Mouse (Mus musculus) kidney, embryonic 16.5 days (tissue): Measurements from ENCODE around the gene F5. TPM values are rescaled to one million over a fixed set of nuclear protein-coding genes. Genes with fewer than 3 reads are reported as not detected.

Experiments used
- ATAC-seq: fragments of 200-750 bp; cut with Nextera tagmentation; 2 replicates; pipeline ENCODE4 v1.8.0; 2017; ENCODE audit warnings: moderate TSS enrichment; ENCODE audit not compliant: low FRiP score, low TSS enrichment
- H3K27ac ChIP-seq: fragments of 300-500 bp; sonication (generic); 2 replicates; pipeline ENCODE4 v1.5.1; 2014; ENCODE audit warnings: low read length
- H3K27me3 ChIP-seq: fragments of 300-500 bp; sonication (generic); 2 replicates; pipeline ENCODE4 v1.6.1; 2014; ENCODE audit warnings: low read length, control low read depth, mixed read lengths; ENCODE audit not compliant: insufficient read depth
- H3K36me3 ChIP-seq: fragments of 300-500 bp; sonication (generic); 2 replicates; pipeline ENCODE4 v1.6.1; 2014; ENCODE audit warnings: low read length, control low read depth, mixed read lengths; ENCODE audit not compliant: insufficient read depth
- H3K4me1 ChIP-seq: fragments of 300-500 bp; sonication (generic); 2 replicates; pipeline ENCODE4 v1.6.1; 2014; ENCODE audit warnings: low read length, control low read depth, mixed read lengths; ENCODE audit not compliant: insufficient read depth
- H3K4me2 ChIP-seq: fragments of 300-500 bp; sonication (generic); replicated peaks from 2 replicates; pipeline ENCODE4 v1.6.1; 2014; ENCODE audit warnings: low read depth, low read length
- H3K4me3 ChIP-seq: fragments of 300-500 bp; sonication (generic); 2 replicates; pipeline ENCODE4 v1.5.1; 2014; ENCODE audit warnings: mild to moderate bottlenecking, low read length
- H3K9ac ChIP-seq: fragments of 300-500 bp; sonication (generic); replicated peaks from 2 replicates; pipeline ENCODE4 v1.6.1; 2014; ENCODE audit warnings: low read length
- H3K9me3 ChIP-seq: fragments of 300-500 bp; sonication (generic); 2 replicates; pipeline ENCODE4 v1.6.1; 2016; ENCODE audit warnings: low read length, control low read depth
- WGBS: fragments of 180-500 bp; shearing (Covaris S2); extraction: QIAGEN DNeasy Blood & Tissue Kit; methylation state at CpG from one replicate; pipeline ENCODE4 v1.1.7; 2014; 5-methylcytosine and 5-hydroxymethylcytosine counted together
- polyA plus RNA-seq: library from polyadenylated mRNA; unstranded; fragments of >200 nt; fragmentation: Nextera tagmentation; extraction: Ambion mirVana; gene quantifications from 2 replicates; pipeline ENCODE4 v1.2.1, GENCODE M21; 2015

The F5 gene
- polyA plus RNA-seq, 1 experiment from 2014 or later, result 0.30 TPM

DNA sequence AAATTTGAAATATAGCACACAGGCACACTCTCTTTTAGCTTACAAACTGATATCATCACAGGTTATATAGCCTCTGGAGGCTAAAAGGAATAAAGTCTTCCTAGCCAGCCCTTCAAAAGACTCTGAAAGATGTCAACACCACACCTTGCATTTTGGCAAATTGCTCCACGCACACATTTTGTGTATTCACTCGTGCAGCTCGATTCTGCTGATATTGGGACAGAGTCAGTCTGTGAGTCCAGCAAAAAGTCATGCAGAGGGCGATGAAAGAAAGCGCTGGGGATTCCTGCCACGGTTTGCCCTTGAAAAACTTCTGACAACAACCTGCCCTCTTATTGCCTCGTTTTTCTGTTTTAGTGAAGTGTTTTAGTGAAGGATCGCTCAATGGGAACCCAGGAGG lies 95.8 kb downstream of the F5 start:
- Histone ChIP-seq H3K27ac (peak overlapping the region; percentile 14; the same call in 1 of the 2 replicates), H3K4me2 (peak overlapping the region; percentile 77), H3K9me3 (no peaks in the 10 kb centered on the region), H3K4me3 (no peak overlapping the region), H3K27me3 (no peaks in the 10 kb centered on the region), H3K9ac (peak overlapping the region; percentile 61), H3K36me3 (no peaks in the 10 kb centered on the region), H3K4me1 (peaks cover 23% of the 10 kb centered on the region)
- 51% methylated on average over 8 of the region's 8 CpGs for WGBS
- ATAC-seq, result no peak

DNA sequence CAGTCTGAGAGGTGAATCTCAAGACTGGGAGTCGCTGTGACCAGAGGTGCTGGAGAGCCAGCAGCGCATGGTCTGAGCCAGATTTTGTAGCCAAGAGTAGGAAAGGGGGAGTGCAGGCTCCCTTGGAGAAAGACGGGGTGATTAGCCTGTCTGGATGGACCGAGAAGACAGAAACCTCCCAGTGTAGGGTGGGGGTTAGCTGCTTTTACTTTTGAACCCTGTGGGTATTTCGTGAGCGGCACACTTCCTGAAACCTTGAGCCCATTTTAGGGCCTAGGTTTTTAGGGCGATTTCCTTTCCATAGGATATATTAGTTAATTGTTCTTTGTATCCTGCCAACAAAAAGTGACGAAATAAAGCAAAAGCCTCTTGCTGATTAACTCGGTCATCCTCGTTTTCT lies 96.3 kb downstream of the F5 start:
- Histone ChIP-seq H3K4me1 (peaks cover 23% of the 10 kb centered on the region), H3K9me3 (no peaks in the 10 kb centered on the region), H3K4me3 (peak overlapping the region; percentile 83), H3K36me3 (no peaks in the 10 kb centered on the region), H3K9ac (peak overlapping the region; percentile 61), H3K27me3 (no peaks in the 10 kb centered on the region), H3K27ac (no peak overlapping the region), H3K4me2 (peak overlapping the region; percentile 77)
- WGBS, result 12% methylated on average over 10 of the region's 10 CpGs
- no peak for ATAC-seq

DNA sequence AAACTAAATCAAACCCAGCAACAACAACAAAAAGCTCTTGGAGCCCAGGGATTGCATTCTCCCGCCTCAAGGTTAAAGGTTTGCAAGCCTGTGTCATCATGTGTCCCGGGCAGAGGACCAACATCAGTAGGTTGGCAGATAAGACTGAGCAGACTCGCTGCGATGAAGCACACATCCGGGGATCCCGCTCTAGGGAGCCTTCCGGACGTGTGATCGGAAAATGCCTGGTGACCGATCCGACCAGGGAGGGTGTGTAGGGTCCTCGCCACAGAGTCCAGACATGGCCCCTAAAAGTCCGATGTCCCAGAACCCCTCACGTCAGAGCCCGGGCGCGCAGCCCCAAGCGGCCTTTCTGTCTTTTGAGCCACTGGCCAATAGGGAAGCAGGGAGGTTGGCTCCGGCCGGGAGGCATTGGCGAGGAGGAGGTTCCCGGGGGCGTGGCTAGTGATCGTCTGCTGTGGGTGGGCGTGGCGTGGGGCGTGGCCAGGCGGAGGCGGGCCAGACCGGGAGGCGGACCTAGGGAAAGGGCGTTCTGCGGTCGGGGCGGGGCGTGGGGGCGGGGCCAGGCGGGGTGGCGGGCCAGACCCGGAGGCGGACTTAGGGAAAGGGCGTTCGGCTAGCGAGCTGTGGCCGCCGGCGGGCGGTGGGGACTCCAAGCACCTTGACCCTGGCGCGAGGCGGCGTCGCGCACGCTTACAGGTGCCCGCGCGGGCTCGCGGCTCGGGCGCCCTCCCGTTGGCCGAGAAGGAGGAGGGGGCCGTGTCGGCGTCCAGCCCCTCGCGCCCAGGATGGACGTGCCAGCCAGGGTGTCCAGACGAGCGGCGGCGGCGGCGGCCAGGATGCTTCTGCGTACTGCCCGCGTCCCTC lies 97.1 kb downstream of the F5 start, which contains the start of gene Slc19a2:
Gene Slc19a2, plus strand, starts transcription at position 582 of the 867 bp plus-strand sequence.
- Histone ChIP-seq H3K4me1 (peaks cover 23% of the 10 kb centered on the region), H3K9me3 (no peaks in the 10 kb centered on the region), H3K4me3 (peak within 1 kb of the TSS; percentile 83), H3K27ac (peak within 1 kb of the TSS; percentile 91), H3K4me2 (peak within 1 kb of the TSS; percentile 88), H3K27me3 (no peaks in the 10 kb centered on the region), H3K9ac (peak within 1 kb of the TSS; percentile 82), H3K36me3 (no peaks in the 10 kb centered on the region)
- ATAC-seq, result peak; percentile 98
- WGBS, result 0% methylated on average over 55 of the region's 79 CpGs

DNA sequence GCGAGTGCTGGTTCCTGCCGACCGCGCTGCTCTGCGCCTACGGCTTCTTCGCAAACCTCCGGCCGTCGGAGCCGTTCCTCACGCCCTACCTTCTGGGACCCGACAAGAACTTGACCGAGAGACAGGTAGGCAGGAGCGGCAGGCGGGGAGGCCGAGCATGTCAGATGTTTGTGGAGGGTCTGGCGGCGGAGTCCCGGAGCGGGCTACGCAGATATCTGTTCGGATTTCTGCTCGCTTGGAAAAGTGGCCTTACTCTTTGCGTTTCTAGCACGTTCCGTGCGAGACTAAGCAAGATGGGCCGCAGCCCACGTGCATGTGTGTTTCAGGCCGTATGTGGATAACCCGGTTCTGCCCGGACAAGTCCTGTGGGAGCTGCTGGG lies 97.7 kb downstream of the F5 start:
- Histone ChIP-seq H3K27ac (peak overlapping the region; percentile 44), H3K27me3 (no peaks in the 10 kb centered on the region), H3K4me3 (peak overlapping the region; percentile 83), H3K9ac (peak overlapping the region; percentile 82), H3K4me1 (peaks cover 23% of the 10 kb centered on the region), H3K9me3 (no peaks in the 10 kb centered on the region), H3K4me2 (peak overlapping the region; percentile 88), H3K36me3 (no peaks in the 10 kb centered on the region)
- under 1% methylated on average over 33 of the region's 33 CpGs for WGBS
- ATAC-seq, result peak; percentile 24; the same call in 1 of the 2 replicates

DNA sequence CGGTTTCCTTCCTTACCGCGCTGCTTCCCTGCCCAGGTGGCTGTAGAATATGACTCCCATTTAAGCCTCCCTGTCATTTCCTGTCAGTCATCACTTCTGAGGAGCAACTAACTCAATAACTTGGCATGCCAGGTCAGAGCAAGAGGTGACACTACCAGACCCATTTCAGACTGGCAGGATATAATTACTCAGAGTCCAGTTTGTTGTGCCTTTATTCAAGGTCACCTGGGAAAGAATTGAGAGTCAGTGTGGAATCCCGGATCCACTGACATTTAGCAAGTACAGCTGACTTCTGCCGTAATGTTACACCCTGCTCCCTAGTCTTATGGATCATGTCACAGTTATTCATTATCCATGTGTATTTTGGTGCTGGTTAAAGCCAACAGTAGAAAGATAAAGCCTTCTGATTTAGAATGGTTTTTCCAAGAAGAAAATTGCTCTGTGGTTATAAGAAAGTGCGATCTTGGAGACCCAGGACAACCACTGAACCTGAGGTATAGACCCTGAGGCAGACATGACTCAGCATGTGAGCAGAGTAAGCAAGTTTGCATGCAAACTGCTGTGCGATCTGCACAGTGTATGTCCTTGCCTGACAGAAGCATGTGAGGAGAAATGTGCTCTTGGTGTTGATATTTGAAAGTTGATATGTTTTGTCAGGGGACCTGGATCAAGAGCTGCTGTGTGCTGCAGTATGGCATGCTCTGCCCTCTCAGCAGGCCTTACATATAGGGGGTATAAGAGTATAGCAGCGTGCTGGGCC lies 98.9 kb downstream of the F5 start:
- Histone ChIP-seq H3K9ac (peak overlapping the region; percentile 82; the same call in 1 of the 2 replicates), H3K4me3 (peak overlapping the region; percentile 83), H3K4me2 (peak overlapping the region; percentile 88), H3K36me3 (no peaks in the 10 kb centered on the region), H3K27me3 (no peaks in the 10 kb centered on the region), H3K9me3 (no peaks in the 10 kb centered on the region), H3K4me1 (peaks cover 23% of the 10 kb centered on the region), H3K27ac (no peak overlapping the region)
- 49% methylated on average over 8 of the region's 8 CpGs for WGBS
- ATAC-seq, result no peak

DNA sequence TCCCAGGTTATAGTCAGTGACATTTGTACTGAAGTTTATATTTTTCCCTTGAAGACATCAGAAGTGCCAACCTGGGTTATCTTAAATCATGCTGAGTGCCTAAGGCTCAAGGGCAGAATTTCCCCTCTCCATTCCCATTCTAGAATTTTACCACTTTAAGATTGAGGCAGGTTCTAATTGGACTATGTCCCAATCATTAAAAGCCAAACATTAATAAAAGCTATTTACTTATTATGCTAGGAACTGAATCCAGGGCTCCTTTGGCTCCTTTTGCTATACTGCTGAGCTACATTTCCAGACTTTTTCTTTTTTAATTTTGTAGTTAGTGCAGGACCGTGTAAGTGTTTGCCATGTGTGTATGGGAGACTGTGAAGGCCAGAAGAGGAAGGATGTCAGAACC lies 99.8 kb downstream of the F5 start:
- Histone ChIP-seq H3K9me3 (no peaks in the 10 kb centered on the region), H3K27me3 (no peaks in the 10 kb centered on the region), H3K27ac (no peak overlapping the region), H3K4me1 (peaks cover 23% of the 10 kb centered on the region), H3K36me3 (no peaks in the 10 kb centered on the region), H3K9ac (no peak overlapping the region), H3K4me3 (no peak overlapping the region), H3K4me2 (no peak overlapping the region)
- 85% methylated on average over 1 of the region's 1 CpGs for WGBS
- ATAC-seq, result no peak

DNA sequence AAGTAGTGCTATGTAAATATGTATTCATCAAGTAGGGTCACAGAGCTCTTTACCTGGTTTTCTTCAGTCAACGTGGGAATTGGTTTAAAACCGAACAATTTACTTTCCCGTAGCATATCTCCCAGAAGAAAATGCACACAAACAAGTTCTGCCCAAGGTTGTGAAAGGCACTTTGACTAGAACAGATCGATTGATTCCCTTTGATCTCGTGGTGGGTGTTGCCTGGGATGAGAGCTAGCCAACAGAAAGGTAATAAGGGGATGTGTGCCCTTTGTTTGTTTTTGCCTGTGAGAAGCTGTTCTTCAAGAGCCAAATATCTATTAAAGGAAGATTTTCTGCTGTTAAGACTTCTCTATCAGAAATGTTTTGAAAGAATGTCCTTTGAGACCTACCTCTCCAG lies 100.9 kb downstream of the F5 start:
- peaks cover 7% of the 10 kb centered on the region for H3K36me3 ChIP-seq
- no peak overlapping the region for H3K4me2 ChIP-seq
- no peaks in the 10 kb centered on the region for H3K9me3 ChIP-seq
- no peak for ATAC-seq
- no peak overlapping the region for H3K27ac ChIP-seq
- 54% methylated on average over 5 of the region's 5 CpGs for WGBS
- no peaks in the 10 kb centered on the region for H3K27me3 ChIP-seq
- no peak overlapping the region for H3K9ac ChIP-seq
- peaks cover 22% of the 10 kb centered on the region for H3K4me1 ChIP-seq
- no peak overlapping the region for H3K4me3 ChIP-seq

DNA sequence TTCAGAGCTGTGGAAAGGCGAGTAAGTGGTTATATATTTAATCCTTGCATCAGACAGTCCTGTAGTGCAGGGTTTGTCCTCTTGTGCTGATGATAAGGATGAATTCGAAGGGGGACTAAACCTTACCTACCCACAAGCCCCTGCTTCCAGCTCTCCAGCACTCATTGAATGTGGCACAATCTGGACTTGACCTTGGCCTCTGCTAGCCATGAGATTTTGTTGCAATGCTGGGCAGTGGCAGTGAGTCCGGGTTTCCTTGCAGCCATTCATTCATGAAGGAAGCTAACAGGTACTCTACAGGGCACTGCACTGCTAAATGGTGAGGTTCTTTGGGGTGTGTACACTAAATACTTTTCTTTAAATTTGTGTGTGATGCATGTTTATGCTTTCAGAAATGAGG lies 103.2 kb downstream of the F5 start:
- no peak overlapping the region for H3K4me3 ChIP-seq

DNA sequence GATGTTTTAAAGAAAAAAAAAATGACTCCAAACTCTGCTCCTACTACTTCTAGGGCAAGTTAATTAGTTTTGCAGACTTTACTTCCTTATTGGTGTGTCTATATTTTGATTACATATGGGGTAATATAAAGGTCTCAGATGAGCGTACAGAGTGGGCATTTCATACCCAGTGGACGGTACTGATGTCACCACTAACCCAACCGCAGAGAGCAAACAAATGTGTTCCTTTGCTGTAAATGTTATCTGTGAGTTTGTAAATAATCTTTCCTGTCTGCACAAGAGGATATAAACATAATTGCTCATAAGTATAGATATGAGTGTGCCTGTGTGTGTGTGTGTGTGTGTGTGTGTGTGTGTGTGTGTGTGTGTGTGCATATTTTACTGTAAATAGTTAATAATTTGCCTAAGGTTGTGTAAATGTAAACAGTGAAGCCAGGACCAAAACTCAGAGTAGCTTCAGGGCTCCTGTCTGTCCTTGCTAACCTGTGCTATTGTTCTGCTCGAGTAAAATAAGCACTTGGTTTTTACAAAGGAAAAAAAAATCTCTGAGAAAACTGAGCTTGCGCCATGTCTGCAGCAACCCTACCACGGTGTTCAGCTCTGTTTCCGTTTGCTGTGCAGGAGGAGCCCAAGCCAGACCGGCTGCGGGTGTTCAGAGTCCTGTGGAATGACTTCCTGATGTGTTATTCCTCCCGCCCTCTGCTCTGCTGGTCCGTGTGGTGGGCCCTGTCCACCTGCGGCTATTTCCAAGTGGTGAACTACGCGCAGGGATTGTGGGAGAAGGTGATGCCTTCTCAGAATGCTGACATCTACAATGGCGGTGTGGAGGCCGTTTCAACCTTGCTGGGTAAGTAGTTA lies 108.8 kb downstream of the F5 start:
- H3K4me1 ChIP-seq, result no peaks in the 10 kb centered on the region
- H3K9ac ChIP-seq, result no peak overlapping the region; the same call in 1 of the 2 replicates
- no peaks in the 10 kb centered on the region for H3K9me3 ChIP-seq
- H3K27me3 ChIP-seq, result no peaks in the 10 kb centered on the region
- H3K4me2 ChIP-seq, result no peak overlapping the region
- 0 out of 2 replicates have a peak, but pooled peaks have one; percentile 31 for ATAC-seq
- WGBS, result 68% methylated on average over 16 of the region's 16 CpGs
- H3K27ac ChIP-seq, result peak overlapping the region; percentile 39; the same call in 1 of the 2 replicates
- peaks cover 17% of the 10 kb centered on the region for H3K36me3 ChIP-seq
- no peak overlapping the region for H3K4me3 ChIP-seq

More for the DNA sequence above, 103.2 kb downstream of the F5 start:
- H3K4me1 ChIP-seq, result peaks cover 12% of the 10 kb centered on the region
- H3K9me3 ChIP-seq, result no peaks in the 10 kb centered on the region
- H3K4me2 ChIP-seq, result no peak overlapping the region
- 74% methylated on average over 3 of the region's 3 CpGs for WGBS
- H3K27ac ChIP-seq, result no peak overlapping the region
- no peaks in the 10 kb centered on the region for H3K27me3 ChIP-seq
- peaks cover 7% of the 10 kb centered on the region for H3K36me3 ChIP-seq
- H3K9ac ChIP-seq, result no peak overlapping the region
- no peak for ATAC-seq
